Mouse (Mus musculus) cerebellum, postnatal 10 days (tissue): ENCODE data around the gene Myrfl.
A peak's percentile ranks its signal among the peaks of the same experiment; 100 is the strongest.

ENCODE experiments used
- DNase-seq, 2 experiments: peaks; one replicate each; pipeline ENCODE4 v3.0.0; 2021; ENCODE audit warnings: mixed read lengths in 2 of 2

The Myrfl gene

GRCm38 (mm10) chr10:116896336-116897177 is at the start of gene Myrfl:
Gene Myrfl, minus strand, starts transcription at chr10:116896919.
- no peak for DNase-seq

DNA sequence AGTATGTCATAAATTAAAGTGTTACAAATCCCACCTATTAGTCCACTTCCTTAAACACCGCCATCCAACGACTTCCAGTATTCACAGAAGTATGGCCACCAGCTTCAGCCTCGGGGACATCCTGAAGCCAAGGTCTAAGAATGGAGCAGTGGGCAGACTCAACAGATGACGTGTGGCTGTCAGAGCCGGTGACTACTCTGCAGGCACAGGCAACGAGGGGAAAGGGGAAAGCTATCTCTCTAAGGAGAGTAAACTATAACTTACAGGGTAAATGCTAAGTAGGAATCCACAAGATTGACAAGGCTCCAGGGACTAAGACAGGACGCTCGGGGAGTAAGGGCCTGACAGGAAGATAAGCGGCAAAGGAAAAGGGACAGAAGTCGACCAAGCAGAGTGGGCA is 48.2 kb upstream of the Myrfl start:
- DNase-seq = no peak

- no peak for DNase-seq
These were observed 47.4 kb upstream of the Myrfl start for GRCm38 (mm10) chr10:116944144-116944543.

GRCm38 (mm10) chr10:116943025-116943424 is 46.3 kb upstream of the Myrfl start:
- peak; percentile 49 to 65 for DNase-seq

- no peak for DNase-seq
These were observed 38.3 kb upstream of the Myrfl start for GRCm38 (mm10) chr10:116935028-116935427.

GRCm38 (mm10) chr10:116933794-116934193 is 37.1 kb upstream of the Myrfl start:
- DNase-seq = no peak

DNA sequence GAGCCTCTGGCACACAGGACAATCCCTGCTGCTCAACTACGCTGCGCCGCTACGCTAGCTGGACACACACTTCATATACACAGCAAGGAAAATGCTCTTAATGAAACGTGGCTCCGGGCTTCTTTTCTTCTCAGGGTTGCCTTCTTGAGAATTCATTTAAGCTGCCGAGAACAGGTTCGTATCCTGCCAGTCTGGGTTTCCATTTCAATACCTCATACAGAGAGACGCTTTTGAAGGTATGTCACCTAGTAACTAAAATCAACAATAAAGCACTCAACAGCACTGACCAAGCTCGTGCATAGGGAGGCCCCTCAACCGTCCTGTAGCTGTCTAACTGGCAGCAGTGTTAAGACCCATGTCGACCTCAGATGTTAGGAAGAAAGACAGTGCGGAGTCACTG is 35.7 kb upstream of the Myrfl start:
- no peak for DNase-seq

DNA sequence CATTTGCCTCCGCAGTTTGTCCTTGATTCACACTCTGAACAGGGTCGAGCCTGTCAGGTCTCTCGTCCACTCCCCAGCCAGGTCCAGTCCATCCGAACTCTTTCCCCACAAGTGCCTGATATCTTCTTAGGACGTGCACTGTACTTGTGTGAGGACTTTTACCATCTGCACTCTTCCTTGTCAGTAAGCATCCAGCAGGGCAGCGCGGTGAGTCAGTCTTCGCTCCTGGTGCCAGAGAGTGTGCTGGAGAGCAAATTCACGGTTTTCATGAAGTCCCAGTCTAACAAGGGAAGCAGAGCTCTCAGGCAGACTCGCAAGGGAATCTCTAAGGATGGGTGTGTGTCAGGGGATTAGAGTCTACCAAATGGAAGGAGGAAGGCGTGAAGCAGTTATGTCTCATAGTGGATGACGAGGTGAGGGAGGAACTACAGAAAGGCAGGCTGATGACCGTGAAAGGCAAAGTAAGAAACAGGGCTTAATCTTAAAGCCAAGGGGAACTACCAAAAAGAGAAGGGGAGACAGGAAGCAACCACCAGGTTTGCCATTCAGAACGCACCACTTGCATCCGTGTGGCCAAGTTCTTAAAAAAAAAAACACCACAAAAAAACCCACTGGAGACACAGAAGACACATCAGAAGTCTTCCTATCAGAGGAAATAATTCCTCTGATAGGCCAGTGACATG is 34.9 kb upstream of the Myrfl start:
- DNase-seq = no peak

DNA sequence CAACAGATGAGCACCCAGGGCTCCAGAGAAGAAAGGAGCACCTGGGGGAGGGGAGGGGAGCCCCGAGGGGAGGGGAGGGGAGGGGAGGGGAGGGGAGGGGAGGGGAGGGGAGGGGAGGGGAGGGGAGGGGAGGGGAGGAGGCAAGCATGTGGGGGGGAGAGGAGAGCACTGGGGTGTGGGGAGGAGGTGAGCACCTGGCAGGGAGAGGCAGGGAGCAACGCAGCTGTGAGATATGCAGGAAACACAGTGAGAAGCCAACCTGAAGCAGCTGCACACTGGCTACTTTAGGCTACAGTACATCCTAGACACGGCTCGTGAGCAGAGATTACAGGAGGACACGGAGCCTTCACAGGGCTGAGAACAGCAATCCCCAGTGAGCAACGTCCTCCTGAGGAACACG is 34.2 kb upstream of the Myrfl start:
- no peak for DNase-seq

GRCm38 (mm10) chr10:116930506-116930905 is 33.8 kb upstream of the Myrfl start:
- DNase-seq = no peak

GRCm38 (mm10) chr10:116928826-116929225 is 32.1 kb upstream of the Myrfl start:
- DNase-seq = no peak

GRCm38 (mm10) chr10:116926428-116927113 is 29.9 kb upstream of the Myrfl start:
- DNase-seq = no peak

DNA sequence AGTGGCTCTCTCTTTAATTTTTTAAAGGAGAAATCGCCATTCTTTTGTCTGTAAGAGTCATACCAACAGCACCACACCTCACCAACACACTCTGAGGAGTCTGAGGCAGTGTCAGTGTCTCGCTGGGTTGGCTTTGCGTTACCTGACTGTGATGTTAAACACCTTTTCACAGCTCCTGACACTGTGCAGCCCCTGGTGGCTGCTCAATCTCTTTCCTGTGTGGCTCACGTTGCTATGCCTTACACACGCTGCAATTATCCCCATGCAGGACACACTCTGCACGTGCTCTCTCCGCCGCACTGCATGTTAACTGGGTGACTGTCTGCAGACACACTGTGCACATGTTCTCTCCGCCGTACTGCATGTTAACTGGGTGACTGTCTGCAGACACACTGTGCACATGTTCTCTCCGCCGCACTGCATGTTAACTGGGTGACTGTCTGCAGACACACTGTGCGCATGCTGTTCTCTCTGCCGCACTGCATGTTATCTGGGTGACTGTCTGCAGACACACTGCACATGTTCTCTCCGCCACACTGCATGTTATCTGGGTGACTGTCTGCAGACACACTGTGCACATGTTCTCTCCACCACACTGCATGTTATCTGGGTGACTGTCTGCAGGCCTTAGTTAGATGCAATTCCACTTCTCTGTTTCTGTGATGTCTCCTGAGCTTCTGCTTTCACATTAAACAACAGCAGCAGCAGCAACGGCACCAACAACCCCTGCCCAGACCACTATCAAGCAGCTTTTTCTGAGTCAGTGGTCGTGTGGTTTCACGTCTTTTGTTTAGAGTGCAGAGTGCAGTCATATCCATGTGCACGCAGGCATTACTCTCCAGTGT is 27.2 kb upstream of the Myrfl start:
- DNase-seq = no peak

GRCm38 (mm10) chr10:116922161-116922560 is 25.4 kb upstream of the Myrfl start:
- DNase-seq = no peak

DNA sequence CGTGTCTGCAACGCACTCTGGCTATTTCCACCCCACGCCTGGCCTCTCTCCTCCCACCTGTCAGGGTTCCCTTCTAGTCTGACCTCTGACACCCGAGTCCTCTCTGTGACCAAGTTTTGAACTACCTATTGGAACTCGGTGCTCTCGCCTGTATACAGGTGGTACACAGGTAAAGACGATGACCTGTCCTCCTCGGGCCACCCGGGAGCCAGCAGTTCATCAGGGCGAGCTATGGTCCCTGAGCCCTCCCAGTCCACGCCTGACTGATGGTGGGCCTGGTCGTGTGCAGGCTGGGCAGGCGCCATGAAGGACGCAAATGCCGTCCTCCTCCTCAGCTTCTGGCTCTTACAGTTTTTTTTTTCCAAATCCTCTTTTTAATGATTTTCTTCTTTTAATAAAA is 24.7 kb upstream of the Myrfl start:
- no peak for DNase-seq

GRCm38 (mm10) chr10:116920641-116921040 is 23.9 kb upstream of the Myrfl start:
- DNase-seq = no peak

DNA sequence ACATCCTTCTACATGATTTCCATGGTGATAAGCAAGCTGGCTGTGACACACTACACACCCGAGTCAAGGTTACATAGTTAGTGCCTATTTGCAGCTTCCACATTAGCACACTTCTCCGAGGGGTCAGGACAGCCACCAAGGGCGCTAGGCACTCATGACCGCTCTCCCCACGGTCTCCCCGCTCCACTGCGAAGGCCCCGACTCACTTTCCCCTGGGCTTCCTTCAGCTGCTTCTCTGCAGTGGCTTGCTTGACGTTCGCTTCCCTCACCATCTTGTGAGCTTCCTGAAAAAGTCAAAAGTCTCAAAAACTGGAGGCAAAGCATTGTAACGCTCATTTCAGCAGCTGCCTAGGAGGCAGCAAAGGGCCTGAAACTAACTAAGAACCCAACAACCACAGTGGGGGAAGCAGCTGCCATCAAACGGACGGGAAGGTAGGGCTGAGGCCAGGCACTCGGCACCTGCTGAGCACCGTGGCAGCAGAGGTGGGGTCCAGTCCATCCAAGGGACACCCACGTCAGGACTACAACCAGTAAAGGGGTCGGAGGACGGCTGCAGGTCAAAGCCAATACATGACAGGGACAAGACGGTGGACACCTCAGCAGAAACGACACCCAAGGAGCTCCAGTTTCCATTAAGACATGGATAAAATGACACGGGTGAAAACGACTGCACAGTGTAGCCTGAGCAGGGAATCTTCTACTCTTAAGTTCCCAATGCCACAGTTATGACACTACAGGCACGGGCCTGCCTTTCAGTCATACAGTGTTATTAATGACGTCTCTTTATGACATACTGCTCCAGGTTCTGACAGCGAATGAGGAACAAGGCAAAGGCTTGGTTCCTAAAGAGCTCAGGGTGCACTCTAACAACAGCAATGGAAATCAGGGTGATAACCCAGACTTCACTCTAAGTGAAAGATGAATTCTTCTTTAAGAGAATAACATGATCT is 22.9 kb upstream of the Myrfl start:
- DNase-seq = no peak

DNA sequence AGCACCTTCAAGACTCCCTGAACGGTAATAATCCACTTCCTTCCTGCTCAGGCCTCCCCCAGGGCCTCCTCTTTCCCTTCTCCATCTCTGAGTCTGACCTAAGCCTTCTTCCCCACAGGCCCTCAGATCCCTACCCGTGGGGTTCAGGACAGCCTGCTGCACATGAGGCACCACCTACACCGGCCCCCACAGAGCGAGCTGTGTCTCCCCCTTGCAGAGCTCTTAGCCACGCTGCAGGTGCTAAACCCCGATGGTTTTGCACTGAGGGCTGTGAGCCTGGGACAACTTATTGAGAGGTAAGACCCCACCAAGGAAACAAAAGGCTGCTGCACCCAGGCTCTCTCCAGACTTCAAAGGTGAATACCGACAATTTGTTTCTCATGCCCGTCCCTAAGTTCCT is 19.9 kb upstream of the Myrfl start:
- no peak for DNase-seq

GRCm38 (mm10) chr10:116915286-116915685 is 18.6 kb upstream of the Myrfl start:
- no peak for DNase-seq

- DNase-seq = no peak
These were observed 17.9 kb upstream of the Myrfl start for GRCm38 (mm10) chr10:116914586-116914985.

DNA sequence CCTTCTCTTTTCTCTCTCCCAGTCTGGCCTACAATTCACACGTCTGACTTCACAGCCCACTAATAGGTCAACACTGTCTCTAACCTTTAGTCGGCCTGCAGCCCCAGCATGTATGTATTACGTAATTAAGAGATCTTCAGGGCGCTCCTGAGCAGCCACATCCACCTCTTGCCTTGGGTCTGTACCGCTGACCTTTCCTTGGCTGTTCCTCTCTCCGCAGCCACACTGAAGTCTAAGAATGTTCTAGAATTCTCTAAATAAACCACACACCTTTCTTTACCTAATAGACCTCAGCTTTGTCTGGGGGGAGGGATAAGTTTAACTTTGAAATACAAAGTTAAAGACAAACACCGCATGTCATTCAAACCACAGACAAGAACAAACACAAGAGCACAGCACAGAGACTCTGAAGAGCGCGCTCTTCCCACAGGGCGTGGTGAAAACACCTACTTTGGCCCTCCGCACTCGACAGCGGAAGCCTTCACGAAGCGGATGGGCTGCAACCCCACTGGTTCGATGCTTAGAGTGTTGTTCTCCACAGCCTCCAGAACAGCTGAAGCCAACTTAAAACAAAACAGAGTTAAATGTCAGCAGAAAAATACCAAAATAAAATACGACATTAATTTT is 17.0 kb upstream of the Myrfl start:
- no peak for DNase-seq
